Mouse (Mus musculus): Measurements from ENCODE around the gene Kcmf1.

- TF ChIP-seq FLI1 (IDR thresholded peaks at IDR 0.05; ENCODE audit: low read length) (no peak), GATA1 (IDR thresholded peaks at IDR 0.05; ENCODE audit: borderline replicate concordance, low read length) (no peak)
Observed at GRCm38 (mm10) chr6:72851633-72852032, 48.1 kb downstream of the Kcmf1 start.

Measured in megakaryocyte, embryonic 14.5 days (primary cell).